Mouse (Mus musculus): Measurements from ENCODE around the gene Fgr. TPM values are rescaled to one million over a fixed set of nuclear protein-coding genes. Genes with fewer than 3 reads are reported as not detected.

Fgr gene
- polyA plus RNA-seq (2012; rRNA removed) = 0.05 and 0.12 TPM in 2 replicates

GRCm38 (mm10) chr4:132973814-132974398 is at the start of gene Fgr:
Gene Fgr (plus strand): TSS chr4:132974095.

GRCm38 (mm10) chr4:133011028-133011820 is 37.3 kb downstream of the Fgr start, which contains the start of gene Ahdc1:
Gene Ahdc1 (plus strand): TSS chr4:133011260.

Other genes starting within 250 kb of the Fgr start
- 5.0 and 5.6 TPM in 2 replicates for gene Xkr8, start 241.5 kb upstream of the Fgr start, polyA plus RNA-seq (2012; rRNA removed)
- gene Smpdl3b, start 216.8 kb upstream of the Fgr start, polyA plus RNA-seq (2012; rRNA removed) = 0.74 and 0.90 TPM in 2 replicates
- gene Rpa2, start 205.8 kb upstream of the Fgr start, polyA plus RNA-seq (2012; rRNA removed) = 28.2 and 31.2 TPM in 2 replicates
- 0.35 and 0.39 TPM in 2 replicates for gene Themis2, start 177.7 kb upstream of the Fgr start, polyA plus RNA-seq (2012; rRNA removed)
- gene Ppp1r8, start 130.9 kb upstream of the Fgr start, polyA plus RNA-seq (2012; rRNA removed) = 87.9 and 91.2 TPM in 2 replicates
- gene Stx12, start 89.6 kb upstream of the Fgr start, polyA plus RNA-seq (2012; rRNA removed) = 150 and 154 TPM in 2 replicates
- gene Fam76a, start 51.5 kb upstream of the Fgr start, polyA plus RNA-seq (2012; rRNA removed) = 21.6 and 22.3 TPM in 2 replicates
- 17.4 and 21.8 TPM in 2 replicates for gene Ahdc1, start 37.2 kb downstream of the Fgr start, polyA plus RNA-seq (2012; rRNA removed)
- gene Wasf2, start 156.4 kb downstream of the Fgr start, polyA plus RNA-seq (2012; rRNA removed) = 11.7 and 13.8 TPM in 2 replicates
- gene Cd164l2, start 238.0 kb downstream of the Fgr start, polyA plus RNA-seq (2012; rRNA removed) = 3.6 and 3.8 TPM in 2 replicates
- 2.9 and 3.7 TPM in 2 replicates for gene Gpr3, start 238.4 kb downstream of the Fgr start, polyA plus RNA-seq (2012; rRNA removed)

Data from central nervous system, embryonic 18 days (tissue).